Mouse (Mus musculus) cerebellum, postnatal 10 days (tissue): Measurements from ENCODE around the gene Kcnq1.
A peak's percentile ranks its signal among the peaks of the same experiment; 100 is the strongest.

Experiments
- DNase-seq, 2 experiments: peaks; one replicate each; pipeline ENCODE4 v3.0.0; 2021; ENCODE audit warnings: mixed read lengths in 2 of 2

Gene Kcnq1

DNA sequence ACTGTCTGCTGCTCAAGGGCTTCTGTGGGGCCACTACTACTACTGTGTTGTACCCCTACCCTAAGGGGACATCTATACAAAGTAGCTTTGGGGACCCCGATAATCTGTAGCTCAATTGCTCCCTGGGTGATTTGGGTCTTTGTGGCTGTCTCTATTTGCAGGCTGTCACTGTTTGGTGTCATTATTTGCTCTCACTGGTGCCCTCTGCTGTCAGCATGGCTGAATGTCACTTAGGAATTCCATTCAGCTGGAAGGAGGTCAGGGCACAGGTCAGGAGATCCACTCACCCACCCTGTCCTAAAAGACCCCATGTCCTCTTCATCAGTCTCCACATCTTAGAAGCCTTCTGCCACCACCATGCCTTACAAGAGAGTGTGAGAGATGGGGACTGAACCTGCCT, 32.6 kb downstream of the Kcnq1 start:
- DNase-seq, result peak; percentile 82 to 87

DNA sequence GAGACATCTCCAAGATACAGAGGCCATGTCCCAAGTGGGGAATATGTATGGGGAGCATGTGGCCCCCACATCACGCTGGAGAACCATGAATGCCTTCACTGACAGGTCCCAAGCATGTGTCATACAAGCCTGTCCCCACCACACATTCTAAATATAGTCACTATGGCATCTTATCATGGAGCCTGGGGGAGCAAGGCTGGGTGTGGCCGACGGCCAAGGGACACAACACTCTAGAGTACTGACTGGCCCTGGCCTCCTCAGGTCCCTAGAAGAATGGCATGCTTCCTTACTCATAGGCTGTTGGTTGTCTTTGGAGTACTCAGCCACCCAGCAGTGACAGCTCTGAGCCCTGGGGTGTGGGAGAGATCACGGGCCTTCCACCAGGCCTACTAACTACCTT, 33.8 kb downstream of the Kcnq1 start:
- DNase-seq, result no peak

DNA sequence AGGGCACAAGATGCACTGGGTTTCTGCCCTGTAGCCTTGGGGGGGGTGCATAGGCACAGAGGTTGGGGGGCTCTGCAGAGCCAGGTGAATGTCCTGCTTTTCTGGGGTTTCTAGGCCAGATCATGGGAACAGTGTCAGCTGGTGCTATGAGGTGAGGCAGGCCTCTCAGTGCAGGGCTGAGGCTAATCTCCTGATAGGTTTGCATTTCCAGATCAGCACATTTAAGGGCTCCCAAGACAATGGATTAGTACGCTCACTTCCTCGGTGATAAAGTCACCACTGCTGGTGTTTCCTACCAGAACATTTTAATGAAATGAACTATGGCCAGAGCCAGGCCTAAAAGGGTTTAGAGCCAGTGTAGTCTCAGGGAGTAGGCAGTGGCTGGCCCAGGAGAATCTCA, 36.5 kb downstream of the Kcnq1 start:
- no peak for DNase-seq

DNA sequence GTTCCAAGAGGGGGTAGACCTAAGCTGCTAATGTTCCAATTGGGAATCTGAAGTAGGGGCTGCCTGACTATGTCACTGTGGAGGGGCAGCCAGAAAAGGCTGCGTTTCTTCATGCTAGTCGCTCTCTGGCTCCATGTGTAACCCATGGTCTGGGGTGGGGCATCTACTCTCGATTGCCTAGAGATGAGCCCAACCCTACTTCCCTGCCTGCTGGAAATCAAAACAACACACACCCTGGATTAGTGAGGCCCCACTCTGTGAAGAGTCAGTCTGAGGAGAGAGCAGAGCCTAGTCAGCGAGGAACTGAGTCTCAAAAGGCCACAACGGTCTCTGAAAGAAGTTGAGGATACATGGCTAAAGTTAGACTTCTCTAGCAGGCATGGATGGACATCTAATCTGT, 40.9 kb downstream of the Kcnq1 start:
- DNase-seq, result no peak

DNA sequence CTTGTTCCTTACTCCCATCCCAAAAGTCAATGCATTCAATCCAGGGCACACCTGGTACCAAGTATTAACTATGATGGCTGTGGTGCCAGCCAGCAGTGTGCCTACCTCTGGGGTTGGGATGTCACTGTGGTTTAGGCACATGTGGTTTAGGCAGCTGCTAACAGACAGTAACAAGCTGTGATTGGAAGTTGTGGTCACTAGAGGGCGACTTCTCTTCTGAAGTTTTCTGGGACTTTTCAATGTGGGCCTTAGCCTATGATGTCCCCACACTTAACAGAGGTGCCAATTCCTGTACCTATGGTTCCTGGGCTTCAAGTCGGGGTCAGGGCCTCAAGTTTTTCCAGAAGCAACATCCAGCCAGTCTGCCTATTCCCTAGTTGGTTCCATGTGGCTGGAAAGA, 45.0 kb downstream of the Kcnq1 start:
- DNase-seq, result peak; percentile 54 to 63

DNA sequence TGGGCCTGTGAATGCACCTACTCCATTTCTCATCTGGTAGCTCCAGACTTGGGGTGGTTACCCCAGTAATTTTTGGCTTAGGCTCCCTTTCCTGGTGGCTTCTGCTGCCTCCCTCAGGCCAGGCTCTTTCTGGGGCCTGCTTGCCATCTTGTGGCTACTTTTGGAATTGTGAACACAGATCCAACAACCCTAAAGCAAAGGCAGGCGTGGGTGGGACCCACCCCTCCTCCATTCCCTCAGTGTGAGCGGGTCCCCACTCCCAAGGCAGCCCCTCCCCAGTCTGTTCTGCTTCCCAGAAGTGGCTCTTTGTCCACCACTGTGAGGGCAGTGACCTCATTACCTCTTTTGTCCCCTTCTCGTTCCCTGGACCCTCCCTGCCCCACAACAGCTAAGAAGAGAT, 46.2 kb downstream of the Kcnq1 start:
- DNase-seq, result peak; percentile 65 to 69

DNA sequence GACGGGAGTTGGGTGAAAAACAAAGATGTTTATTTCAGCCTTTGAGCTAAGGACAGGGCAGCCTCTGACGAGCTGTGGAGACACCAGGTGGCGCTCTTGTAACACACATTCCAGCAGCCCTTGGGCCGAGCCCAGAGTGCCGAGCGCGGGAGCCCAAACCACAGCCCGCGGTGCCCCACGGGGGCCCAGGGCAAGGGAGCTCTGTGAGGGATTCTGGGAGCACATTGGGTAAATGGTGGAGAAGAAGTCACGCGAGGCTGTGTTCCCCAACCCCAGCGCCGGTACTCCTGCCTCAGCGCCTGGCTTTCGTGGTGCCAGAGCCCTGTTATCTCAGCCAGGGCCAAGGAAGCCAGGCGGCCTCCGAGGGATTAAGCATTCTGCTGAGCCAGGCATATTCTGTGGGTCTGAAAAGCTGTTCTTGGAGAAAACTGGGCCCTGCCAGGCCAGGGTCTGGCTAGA, 47.8 kb downstream of the Kcnq1 start:
- DNase-seq, result peak; percentile 93 to 94

DNA sequence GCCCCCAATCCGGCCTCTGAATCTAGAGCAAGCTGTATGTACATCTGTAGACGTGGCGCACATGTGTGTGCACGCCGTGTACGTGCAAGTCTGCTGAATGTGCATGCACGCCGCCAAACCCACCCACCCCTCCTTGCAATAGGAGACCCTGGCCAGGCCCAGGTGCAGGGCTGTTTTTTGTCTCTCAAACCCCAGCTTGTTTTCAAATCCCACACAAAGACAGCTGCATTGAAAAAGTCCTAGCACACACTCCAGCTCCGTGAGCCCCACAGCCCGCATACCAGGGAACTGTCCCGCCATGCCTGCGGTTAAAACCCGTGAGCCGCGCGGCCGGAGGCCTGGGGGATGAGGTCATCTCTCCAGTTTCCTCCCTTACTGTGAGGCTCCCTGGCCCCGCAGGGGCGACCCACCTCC, 48.3 kb downstream of the Kcnq1 start:
- no peak for DNase-seq

DNA sequence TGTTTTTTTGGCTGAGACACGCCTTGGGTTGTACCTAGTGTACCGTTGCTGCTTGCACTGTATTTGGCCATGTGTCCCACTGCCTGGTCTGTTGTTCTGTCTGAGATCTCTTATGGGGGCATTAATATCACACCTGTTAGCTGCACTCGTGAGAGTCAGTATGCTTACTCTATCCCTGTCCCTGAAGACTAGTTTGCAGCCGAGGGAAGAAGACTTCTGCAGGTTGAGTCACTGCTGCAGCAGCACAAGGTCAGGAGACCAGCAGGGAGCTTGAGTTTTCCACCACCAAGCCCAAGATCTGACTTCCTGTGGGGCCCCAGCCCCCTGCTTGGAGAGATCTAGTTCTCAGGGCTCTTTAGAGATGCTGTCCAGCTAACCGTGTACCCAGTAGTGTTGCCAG, 49.1 kb downstream of the Kcnq1 start:
- peak in 1 of 2 experiments; percentile 29 for DNase-seq

DNA sequence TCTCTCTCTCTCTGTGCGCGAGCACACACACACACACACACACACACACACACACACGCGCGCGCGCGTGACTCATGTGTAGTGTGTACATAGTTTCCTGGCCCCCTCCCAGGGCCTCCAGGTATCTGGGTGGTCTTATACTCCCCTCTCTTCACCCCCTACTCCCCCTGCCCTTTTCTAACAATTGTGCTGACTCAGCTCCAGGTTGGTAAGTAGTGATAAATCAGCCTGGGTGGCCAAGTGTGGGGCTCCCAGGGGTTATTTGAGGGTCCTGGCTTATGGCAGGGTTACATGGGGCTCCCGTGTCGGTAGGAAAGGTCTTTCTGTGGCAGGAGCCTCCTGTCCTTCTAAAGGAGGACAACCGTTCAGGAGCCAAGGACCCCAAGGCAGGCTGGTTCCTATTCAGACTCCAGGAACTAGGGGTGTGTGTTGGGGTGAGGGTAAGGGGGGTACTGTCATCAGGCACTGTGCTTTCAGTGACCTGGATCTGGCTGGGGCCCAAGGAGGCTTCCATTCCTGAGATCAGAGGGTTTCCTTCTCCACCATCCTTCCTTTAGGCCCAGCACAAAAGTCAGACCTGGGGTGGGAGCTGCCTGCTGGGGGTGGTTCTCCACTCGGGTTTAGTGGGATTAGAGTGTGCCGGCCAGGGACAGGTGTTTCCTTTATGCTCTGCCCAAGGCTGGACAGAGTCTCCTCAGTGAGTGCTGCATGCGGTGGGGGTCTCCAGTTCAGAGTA, 52.7 kb downstream of the Kcnq1 start:
- DNase-seq, result no peak

DNA sequence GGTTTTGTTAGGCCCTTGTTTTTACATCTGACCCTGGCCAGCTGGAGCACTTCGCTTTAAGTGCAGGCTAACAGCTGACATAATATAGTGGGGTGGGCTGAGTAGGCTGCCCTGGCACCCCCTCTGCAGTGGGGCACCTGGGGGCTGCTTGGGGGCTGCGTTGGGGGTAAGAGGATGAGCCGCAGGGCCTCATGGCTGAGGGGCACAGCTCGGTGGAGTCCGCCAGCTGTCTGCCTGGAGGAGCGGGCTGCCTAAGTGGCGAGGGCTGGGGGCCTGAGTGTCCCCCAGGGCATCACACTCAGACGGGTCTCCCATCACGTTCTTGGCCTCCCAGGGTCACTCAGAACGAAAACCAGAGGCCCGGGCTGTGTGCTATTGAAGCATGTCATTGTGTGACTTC, 53.3 kb downstream of the Kcnq1 start:
- no peak for DNase-seq

DNA sequence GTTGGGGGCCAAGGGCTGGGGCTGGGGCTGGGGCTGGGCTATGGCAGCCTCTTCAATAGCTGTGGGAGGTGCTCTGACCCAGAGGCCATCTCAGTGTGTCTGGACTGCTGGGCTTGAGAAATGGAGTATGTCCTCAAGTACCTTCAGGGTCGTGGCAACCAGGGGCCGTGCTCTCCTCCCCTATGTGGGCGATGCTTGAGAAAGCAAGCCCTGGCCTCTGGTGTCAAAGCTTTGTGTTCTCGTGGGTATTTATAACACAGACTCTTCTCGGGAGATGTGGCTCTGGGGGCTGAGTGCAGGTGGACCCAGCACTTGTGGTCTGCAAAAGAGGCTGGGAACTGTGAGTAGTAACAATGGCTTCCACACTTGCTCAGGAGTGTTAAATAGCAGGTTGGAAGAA, 53.9 kb downstream of the Kcnq1 start:
- no peak for DNase-seq

DNA sequence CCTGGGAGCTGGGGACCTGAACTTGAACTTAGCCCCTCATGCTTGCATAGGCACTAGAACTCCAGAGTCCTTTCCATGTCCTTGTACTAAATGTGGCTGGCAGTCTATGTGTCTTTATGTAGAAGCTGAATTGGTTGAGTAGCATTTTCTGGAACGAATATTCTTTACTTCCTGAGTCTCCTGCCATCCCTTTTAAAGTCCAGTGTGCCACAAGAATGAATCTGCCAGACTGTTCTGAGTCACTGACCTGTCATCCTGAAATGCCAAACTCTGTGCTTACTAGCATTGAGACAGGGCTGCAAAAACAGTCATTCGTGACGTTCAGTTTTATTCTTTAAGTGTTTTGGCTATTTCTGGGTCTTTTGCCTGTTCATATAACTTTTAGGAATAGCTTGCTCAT, 55.9 kb downstream of the Kcnq1 start:
- no peak for DNase-seq

DNA sequence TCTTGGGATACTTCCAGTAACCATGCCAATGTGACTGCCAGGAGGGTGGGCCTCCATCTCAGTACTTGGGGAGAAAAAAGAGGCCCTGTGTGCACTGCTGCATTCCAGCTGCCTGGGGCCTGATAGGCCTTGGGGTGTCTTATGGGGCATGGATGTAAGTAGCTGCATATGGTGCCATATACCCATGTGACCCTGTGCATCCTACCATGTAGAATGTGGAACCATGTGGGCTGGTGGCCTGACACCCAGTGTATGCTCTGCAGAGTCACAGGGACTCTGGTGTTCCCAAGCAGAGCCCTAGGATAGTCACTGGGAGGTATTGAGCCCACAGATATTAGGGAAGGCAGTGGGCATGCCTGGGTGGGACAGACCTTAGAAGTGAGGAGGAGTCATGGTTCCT, 57.9 kb downstream of the Kcnq1 start:
- no peak for DNase-seq

DNA sequence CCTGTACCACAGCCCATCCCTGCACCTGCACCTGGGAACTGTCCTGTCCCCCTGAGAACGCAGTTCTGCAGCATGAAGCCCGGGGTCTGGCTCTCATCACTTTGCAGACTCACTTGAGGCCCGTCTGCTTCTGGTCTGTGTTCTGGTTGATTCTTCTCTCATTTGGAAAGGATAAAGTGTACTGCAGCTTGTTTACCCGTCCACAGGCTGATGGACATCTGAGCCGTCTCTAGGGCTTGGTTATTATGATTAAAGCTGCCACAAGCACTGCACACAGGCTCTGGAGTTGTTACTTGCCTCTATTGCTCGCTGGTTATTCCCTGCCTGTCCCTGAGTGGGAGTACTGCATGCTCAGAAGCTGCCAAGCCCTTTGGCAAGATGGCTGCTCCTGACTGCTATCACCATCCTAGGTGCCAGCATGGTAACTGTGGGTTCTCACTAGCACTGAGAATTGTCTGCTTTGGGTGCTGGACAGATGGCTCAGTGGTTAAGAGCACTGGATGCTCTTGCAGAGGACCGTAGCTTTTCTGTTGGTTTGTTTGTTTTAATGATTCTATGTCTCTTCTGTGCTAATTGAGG, 59.6 kb downstream of the Kcnq1 start:
- DNase-seq, result peak; percentile 65 to 71

DNA sequence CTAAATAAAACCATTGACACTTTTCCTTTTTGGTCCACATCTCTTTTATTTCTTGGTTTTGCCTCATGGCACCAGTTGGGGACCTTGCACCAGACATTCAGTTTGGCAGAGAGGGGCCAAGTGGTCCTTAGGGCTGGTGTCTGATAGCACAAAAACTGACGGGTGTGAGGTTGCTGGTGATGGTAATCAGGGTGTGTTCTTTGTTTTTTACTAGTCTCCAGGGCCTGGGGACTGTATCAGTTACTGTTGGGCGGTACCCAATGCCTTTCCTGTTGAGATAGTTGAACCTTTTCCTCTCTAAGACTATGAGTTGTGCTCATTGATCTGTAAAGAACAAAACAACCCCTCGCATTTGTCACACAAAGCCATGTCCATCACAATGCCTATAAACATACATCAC, 61.1 kb downstream of the Kcnq1 start:
- DNase-seq, result no peak

DNA sequence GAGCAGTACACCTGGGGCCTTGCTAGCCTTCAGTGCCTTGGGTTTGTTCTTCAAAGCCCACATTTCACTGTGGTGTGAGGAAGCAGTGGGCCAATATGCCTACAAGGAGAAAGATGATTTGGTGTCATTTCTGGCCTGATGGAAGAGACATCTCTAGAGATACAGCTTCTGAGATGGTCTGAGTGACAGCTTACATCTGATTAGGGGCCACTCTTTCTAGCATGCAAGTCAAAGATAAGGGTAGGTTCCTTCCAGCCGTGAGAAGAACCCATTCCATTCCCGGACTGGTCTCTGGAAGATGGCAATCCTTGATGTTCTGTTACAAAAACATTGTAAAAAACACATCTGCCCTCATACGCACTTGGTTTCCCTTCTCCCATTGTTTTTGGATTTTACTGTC, 63.2 kb downstream of the Kcnq1 start:
- DNase-seq, result no peak

DNA sequence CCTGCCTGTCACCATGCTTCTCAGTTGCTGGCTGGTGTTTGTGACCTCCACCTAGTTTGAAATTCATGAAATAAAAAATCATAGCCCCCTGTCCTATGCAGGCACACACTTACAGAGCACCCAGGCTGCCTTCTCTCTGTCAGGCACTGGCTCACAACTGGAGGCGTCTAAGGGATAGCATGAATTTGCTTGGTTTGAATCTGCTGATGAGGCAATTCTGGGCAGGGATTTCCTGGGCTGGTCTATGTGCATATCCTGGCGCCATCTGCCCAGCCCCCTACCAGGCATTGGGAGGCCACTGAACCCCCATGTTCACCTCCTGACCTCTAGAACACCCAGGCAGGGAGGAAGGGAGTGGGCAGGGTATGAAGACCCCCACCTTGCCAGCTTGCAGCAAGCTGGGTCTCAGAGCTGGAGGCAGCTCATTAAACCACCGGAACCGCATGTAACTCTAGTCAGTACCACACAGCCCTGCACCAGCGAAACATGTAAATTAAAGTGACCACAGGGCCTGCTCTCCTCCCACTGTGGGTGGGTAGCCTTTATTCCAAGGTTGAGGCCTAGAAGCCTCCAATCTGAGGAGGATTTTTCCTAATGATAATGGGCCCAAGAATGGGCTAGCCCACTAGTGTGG, 66.9 kb downstream of the Kcnq1 start:
- no peak for DNase-seq

DNA sequence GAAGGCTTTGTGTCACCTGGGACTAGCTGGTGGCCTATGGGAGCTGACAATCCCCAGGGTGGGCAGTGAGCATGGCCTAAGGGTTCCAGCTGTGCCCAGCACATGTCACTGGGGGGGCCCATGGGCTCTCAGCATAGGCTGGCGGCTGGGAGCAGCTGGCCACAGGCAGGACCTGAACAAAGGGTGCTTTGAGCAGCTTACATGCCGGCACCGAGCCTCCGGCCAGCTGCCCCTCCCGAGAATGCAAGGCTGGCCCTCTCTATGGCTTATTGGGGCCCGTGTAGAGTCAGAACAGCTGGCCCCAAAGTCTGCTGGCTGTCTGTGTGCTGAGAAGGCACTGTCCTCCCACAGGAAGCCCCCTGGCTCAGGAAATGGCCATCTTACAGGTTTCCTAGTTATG, 68.5 kb downstream of the Kcnq1 start:
- DNase-seq, result peak in 1 of 2 experiments; percentile 39

DNA sequence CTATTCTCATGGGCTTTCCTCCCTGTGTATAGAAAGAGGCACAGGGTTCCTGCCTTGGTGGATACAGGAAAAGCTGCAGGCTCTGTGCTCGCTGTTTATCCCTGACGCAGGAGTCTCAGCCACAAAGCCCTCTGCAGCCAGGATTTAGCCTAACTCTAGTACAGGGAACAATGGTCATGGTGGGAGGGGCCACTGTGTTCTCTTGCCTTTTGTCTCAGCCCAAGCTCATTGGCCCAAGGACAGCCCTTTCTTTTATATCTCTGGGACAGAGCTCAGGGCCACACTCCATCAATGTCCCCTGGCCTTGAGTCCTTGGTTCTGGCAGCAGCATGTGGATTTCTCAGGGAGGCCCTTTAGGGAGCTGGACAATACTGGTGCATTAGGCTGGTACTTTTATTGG, 72.7 kb downstream of the Kcnq1 start:
- DNase-seq, result no peak

DNA sequence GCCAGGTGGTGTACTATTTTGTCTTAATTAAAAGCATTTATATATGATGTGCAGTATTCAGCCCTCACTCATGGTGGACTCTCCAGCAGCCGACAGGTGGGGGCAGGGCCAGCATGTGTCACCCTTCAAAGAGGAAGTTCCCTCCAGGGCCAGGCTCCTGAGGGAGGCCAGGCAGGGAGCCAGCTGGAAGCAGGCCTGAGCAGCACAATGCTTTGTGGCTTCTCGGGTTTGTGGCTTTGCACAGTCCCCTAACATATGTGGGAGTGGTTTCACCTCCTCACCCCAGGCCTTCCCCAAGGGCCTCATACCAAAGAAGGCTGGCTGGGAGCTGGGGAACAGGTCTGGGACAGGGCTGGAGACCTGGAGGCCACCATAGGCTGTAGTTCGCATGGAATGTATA, 74.6 kb downstream of the Kcnq1 start:
- peak; percentile 59 to 70 for DNase-seq

DNA sequence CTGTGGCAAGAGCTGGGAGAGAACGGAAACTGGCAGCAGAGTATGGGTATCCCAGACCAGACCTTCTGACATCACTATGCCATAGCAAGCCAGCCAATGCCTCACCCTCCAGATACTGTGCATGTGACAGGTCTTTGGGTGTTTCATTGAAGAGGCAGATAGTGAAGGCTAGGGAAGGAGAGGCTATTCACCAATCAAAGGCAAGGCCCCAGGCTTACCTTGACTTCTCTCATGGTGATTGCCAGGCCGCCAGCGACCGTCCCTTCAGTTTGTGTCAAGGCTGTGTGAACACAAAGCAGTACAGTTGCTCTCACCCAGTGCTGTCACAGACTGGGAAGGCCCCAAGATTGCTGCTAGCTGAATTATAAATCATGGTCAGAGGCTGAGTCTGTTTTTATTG, 75.1 kb downstream of the Kcnq1 start:
- no peak for DNase-seq

DNA sequence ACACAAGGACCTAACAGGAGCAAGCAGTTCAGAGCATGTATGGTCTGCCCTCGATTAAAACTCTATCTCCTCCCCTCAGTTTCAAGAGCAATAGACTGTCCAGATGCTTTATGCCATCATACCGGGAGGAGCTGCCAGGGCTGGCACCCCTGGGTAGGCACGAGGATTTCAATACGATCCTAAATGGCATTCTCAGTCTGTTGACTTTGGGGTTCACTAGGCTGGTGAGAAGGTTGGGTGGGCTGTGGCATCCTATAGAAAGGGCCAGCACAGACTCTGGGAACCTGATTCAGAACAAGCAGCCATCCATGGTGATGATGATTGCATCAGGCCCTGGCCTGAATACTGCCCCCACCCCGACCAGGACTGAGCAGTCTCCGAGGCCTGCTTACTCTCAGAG, 79.3 kb downstream of the Kcnq1 start:
- no peak for DNase-seq

DNA sequence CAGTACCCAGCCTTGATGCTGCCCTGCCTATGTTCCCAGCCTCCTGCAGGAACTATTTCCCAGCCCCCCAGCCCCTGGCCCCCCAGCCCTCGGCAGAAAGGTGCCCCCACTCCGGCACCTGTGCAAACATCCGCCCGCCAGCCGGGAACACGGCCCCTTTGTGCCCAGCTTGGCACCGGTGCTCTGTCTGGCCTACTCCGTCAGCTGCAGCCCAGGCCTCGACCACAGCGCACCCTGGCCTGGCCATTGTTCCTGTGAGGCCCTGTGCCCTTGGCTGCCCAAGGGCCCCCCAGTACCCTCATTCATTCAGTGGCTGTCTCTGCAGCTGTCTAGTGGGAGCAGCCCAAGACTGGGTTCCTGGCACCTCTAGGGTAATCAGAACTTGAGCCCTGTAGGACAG, 80.2 kb downstream of the Kcnq1 start:
- DNase-seq, result no peak
